In the genomic region with DNA sequence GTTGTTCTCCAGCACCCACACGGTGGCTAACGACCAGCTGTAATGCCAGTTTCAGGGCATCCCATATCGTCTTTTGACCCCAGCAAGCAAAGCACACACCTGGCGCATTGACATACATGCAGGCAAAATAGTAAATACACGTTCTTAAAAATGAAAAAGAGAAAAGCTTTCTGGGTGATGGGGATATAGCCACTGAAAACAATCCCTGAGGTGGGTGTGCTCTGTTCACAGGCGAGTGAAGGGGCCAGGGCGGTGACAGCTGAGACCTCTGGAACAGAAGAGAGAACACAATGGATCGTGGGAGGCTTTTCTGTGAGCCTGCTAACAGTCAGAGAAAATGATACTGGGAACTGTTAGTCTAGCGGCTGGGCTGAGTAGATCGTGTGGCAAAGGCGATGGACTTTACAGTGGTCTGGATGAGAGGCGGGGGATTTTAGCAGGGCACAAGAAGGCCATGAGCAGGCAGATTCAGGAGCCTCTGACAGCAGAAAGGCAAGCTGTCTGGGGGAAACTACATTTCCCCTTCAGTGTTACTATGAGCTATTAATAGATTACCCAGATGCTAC, we compare ENCODE assay signal across 32 mouse cellular contexts. TPM values are rescaled to one million over a fixed set of nuclear protein-coding genes. Genes with fewer than 3 reads are reported as not detected.
A peak's percentile ranks its signal among the peaks of the same experiment; 100 is the strongest.
DNase-seq lines count a peak whose midpoint lies in the region; ATAC-seq and TF ChIP-seq lines count a peak whose summit lies in the region.
"Had no signal": no experiment of that assay in that cellular context is flagged by ENCODE, and none has a peak within 500 bp of the region (broad histone marks: within the 10 kb centered on the region; RNA-seq: fewer than 3 reads in every experiment).

No protein-coding gene starts in this region.

- no peak for TF ChIP-seq POLR2A in CH12.LX (IDR thresholded peaks at IDR 0.05; ENCODE audit: low read depth, low read length)

- ATAC-seq in heart, embryonic 11.5 days (replicated peaks; ENCODE audit: insufficient number of reproducible peaks, low FRiP score, low TSS enrichment), result no peak
- no peak for ATAC-seq in hindbrain, embryonic 13.5 days (ENCODE audit: low FRiP score)
- no peak for ATAC-seq in hindbrain, embryonic 14.5 days (ENCODE audit: low FRiP score)
- ATAC-seq in kidney, postnatal 0 days (replicated peaks; ENCODE audit: low FRiP score, low read depth), result no peak
- ATAC-seq: CD4-positive, CD25-positive, alpha-beta regulatory T cell, adult 4 months; forebrain, embryonic 15.5 days; lung, postnatal 0 days had no signal

- 58% methylated on average over 12 of the region's 12 CpGs for WGBS in heart, embryonic 11.5 days (ENCODE audit: insufficient replicate concordance)
- 60% methylated on average over 12 of the region's 12 CpGs for WGBS in hindbrain, embryonic 13.5 days
- 61% methylated on average over 12 of the region's 12 CpGs for WGBS in hindbrain, embryonic 14.5 days
- WGBS in kidney, postnatal 0 days, result 41% methylated on average over 12 of the region's 12 CpGs

- H3K9ac ChIP-seq in heart, embryonic 11.5 days (ENCODE audit: low read depth, low read length), result 0 out of 2 replicates have a peak overlapping the region, but pooled peaks have one; percentile 18
- 0 out of 2 replicates have a peak overlapping the region, but pooled peaks have one; percentile 2 for H3K9ac ChIP-seq in hindbrain, embryonic 13.5 days
- H3K9ac ChIP-seq in hindbrain, embryonic 14.5 days, result no peak overlapping the region
- H3K9ac ChIP-seq in kidney, postnatal 0 days (ENCODE audit: low read depth, low read length), result no peak overlapping the region
- H3K9ac ChIP-seq in CH12.LX (ENCODE audit: insufficient read depth, low read depth), result no peak overlapping the region
- H3K9ac ChIP-seq: embryonic facial prominence, embryonic 13.5 days; forebrain, embryonic 15.5 days; limb, embryonic 12.5 days; liver, embryonic 13.5 days; midbrain, embryonic 12.5 days; neural tube, embryonic 12.5 days had no signal

- TF ChIP-seq RAD21 in CH12.LX (IDR thresholded peaks at IDR 0.05; ENCODE audit: low read depth, low read length), result no peak

- intact Hi-C loops in heart, postnatal 25 days (cut with DNase I), result no loop called here
- intact Hi-C loops in left cerebral cortex, postnatal 10 days (cut with DNase I), result no loop called here

- in situ Hi-C loops in CH12.LX (cut with MboI; ENCODE audit: low pct_ligation_motif_present, low pct_unique_long_range_greater_than_20kb, low sequenced_read_pairs), result no loop called here

- TF ChIP-seq CTCF in kidney, postnatal 0 days (IDR thresholded peaks at IDR 0.05; ENCODE audit: low read depth), result no peak
- no peak for TF ChIP-seq CTCF in CH12.LX (conservative IDR thresholded peaks at IDR 0.05 in 1 of 2, IDR thresholded peaks at IDR 0.05 in 1 of 2; ENCODE audit: low read depth in 2 of 2, low read length in 2 of 2)

- H3K27ac ChIP-seq in heart, embryonic 11.5 days (ENCODE audit: low read depth, low read length), result no peak overlapping the region
- no peak overlapping the region for H3K27ac ChIP-seq in hindbrain, embryonic 13.5 days
- no peak overlapping the region for H3K27ac ChIP-seq in hindbrain, embryonic 14.5 days
- no peak overlapping the region for H3K27ac ChIP-seq in kidney, postnatal 0 days
- no peak overlapping the region for H3K27ac ChIP-seq in CH12.LX (ENCODE audit: insufficient read depth, low read depth)
- H3K27ac ChIP-seq: embryonic facial prominence, embryonic 13.5 days; forebrain, embryonic 10.5 days; forebrain, embryonic 15.5 days; limb, embryonic 12.5 days; liver, embryonic 13.5 days; midbrain, embryonic 12.5 days; neural tube, embryonic 12.5 days; stomach, postnatal 0 days had no signal

- no peaks in the 10 kb centered on the region for H3K27me3 ChIP-seq in heart, embryonic 11.5 days (ENCODE audit: control insufficient read depth, insufficient read depth, low read length)
- no peaks in the 10 kb centered on the region for H3K27me3 ChIP-seq in hindbrain, embryonic 13.5 days
- no peaks in the 10 kb centered on the region for H3K27me3 ChIP-seq in hindbrain, embryonic 14.5 days (ENCODE audit: control insufficient read depth, insufficient read depth, low read length)
- no peaks in the 10 kb centered on the region for H3K27me3 ChIP-seq in kidney, postnatal 0 days (ENCODE audit: insufficient read depth, low read length)
- H3K27me3 ChIP-seq in CH12.LX (replicated peaks), result no peaks in the 10 kb centered on the region
- H3K27me3 ChIP-seq: embryonic facial prominence, embryonic 13.5 days; forebrain, embryonic 15.5 days; limb, embryonic 12.5 days; megakaryocyte, embryonic 14.5 days; midbrain, embryonic 12.5 days; neural tube, embryonic 12.5 days had no signal

- no peaks in the 10 kb centered on the region for H3K36me3 ChIP-seq in heart, embryonic 11.5 days (ENCODE audit: control insufficient read depth, insufficient read depth, low read length)
- no peaks in the 10 kb centered on the region for H3K36me3 ChIP-seq in hindbrain, embryonic 13.5 days
- H3K36me3 ChIP-seq in hindbrain, embryonic 14.5 days (replicated peaks; ENCODE audit: control insufficient read depth, insufficient read depth), result no peaks in the 10 kb centered on the region
- no peaks in the 10 kb centered on the region for H3K36me3 ChIP-seq in kidney, postnatal 0 days (ENCODE audit: insufficient read depth, low read length)
- no peaks in the 10 kb centered on the region for H3K36me3 ChIP-seq in CH12.LX (replicated peaks in 1 of 2; ENCODE audit: control insufficient read depth in 1 of 2, insufficient read depth in 1 of 2, low read length in 1 of 2)
- H3K36me3 ChIP-seq: embryonic facial prominence, embryonic 13.5 days; forebrain, embryonic 10.5 days; forebrain, embryonic 15.5 days; limb, embryonic 12.5 days; liver, embryonic 13.5 days; midbrain, embryonic 12.5 days; neural tube, embryonic 12.5 days had no signal

- H3K4me2 ChIP-seq in heart, embryonic 11.5 days, result no peak overlapping the region
- H3K4me2 ChIP-seq in hindbrain, embryonic 13.5 days, result no peak overlapping the region
- no peak overlapping the region for H3K4me2 ChIP-seq in hindbrain, embryonic 14.5 days (replicated peaks)
- peak overlapping the region; percentile 31 for H3K4me2 ChIP-seq in kidney, postnatal 0 days (ENCODE audit: low read length)
- peak overlapping the region; percentile 43 for H3K4me2 ChIP-seq in CH12.LX (ENCODE audit: insufficient read depth, low read depth, poor library complexity, severe bottlenecking)
- H3K4me2 ChIP-seq: embryonic facial prominence, embryonic 13.5 days; forebrain, embryonic 15.5 days; limb, embryonic 12.5 days; liver, embryonic 13.5 days; midbrain, embryonic 12.5 days; neural tube, embryonic 12.5 days had no signal

- H3K9me3 ChIP-seq in heart, embryonic 11.5 days (replicated peaks; ENCODE audit: control insufficient read depth, low read length), result no peaks in the 10 kb centered on the region
- H3K9me3 ChIP-seq in hindbrain, embryonic 13.5 days, result 0 out of 2 replicates have a peak, but pooled peaks cover 6% of the 10 kb centered on the region
- H3K9me3 ChIP-seq in hindbrain, embryonic 14.5 days (ENCODE audit: control insufficient read depth, low read length), result no peaks in the 10 kb centered on the region
- no peaks in the 10 kb centered on the region for H3K9me3 ChIP-seq in kidney, postnatal 0 days (replicated peaks; ENCODE audit: low read length)
- no peaks in the 10 kb centered on the region for H3K9me3 ChIP-seq in CH12.LX (replicated peaks; ENCODE audit: low read length)
- H3K9me3 ChIP-seq: embryonic facial prominence, embryonic 13.5 days; forebrain, embryonic 10.5 days; forebrain, embryonic 15.5 days; limb, embryonic 12.5 days; liver, embryonic 13.5 days; megakaryocyte, embryonic 14.5 days; neural tube, embryonic 12.5 days had no signal

- dilution Hi-C loops in CH12.LX (cut with MboI; ENCODE audit: extremely low pct_ligation_motif_present, extremely low pct_unique_long_range_greater_than_20kb, low sequenced_read_pairs), result no loop called here

- no peak for TF ChIP-seq EP300 in CH12.LX (IDR thresholded peaks at IDR 0.05; ENCODE audit: low read length)

- H3K4me1 ChIP-seq in heart, embryonic 11.5 days (ENCODE audit: control insufficient read depth, insufficient read depth, low read length), result no peaks in the 10 kb centered on the region
- H3K4me1 ChIP-seq in hindbrain, embryonic 13.5 days (replicated peaks), result no peaks in the 10 kb centered on the region
- H3K4me1 ChIP-seq in hindbrain, embryonic 14.5 days (replicated peaks; ENCODE audit: control insufficient read depth, insufficient read depth, low read length), result no peaks in the 10 kb centered on the region
- H3K4me1 ChIP-seq in kidney, postnatal 0 days (replicated peaks; ENCODE audit: insufficient read depth, low read length), result no peaks in the 10 kb centered on the region
- H3K4me1 ChIP-seq in CH12.LX (ENCODE audit: control insufficient read depth in 1 of 2, insufficient read depth in 2 of 2), result peaks cover 8 to 27% of the 10 kb centered on the region in 2 experiments; a peak in 3 of 4 replicates
- H3K4me1 ChIP-seq: embryonic facial prominence, embryonic 13.5 days; forebrain, embryonic 10.5 days; forebrain, embryonic 15.5 days; limb, embryonic 12.5 days; midbrain, embryonic 12.5 days; neural tube, embryonic 12.5 days had no signal

- DNase-seq in heart, postnatal 25 days (ENCODE audit: low spot score), result no peak
- DNase-seq in hindbrain, embryonic 14.5 days (ENCODE audit: low spot score), result no peak
- DNase-seq in kidney, postnatal 0 days (ENCODE audit: low spot score), result peak; percentile 77
- DNase-seq in kidney, adult 11 months, result no peak
- peak; percentile 22 for DNase-seq in CH12.LX (ENCODE audit: extremely low read depth)
- no peak for DNase-seq in left cerebral cortex, postnatal 10 days (ENCODE audit: extremely low spot score in 1 of 2, low spot score in 2 of 2)
- DNase-seq: adrenal gland, postnatal 25 days; cerebellum, adult 11-12 months; cerebellum, adult 9-11 months; embryo, embryonic 11 days; gastrocnemius, postnatal 25 days; kidney, adult 8-10 months; layer of hippocampus, adult 9-11 months; liver, embryonic 13.5 days; lung, adult 18-20 months; lung, postnatal 4 days; right cerebral cortex, postnatal 4 days; thymus, adult 18-20 months; thymus, postnatal 25 days had no signal

- no peaks in the 10 kb centered on the region for H3K79me2 ChIP-seq in CH12.LX (replicated peaks; ENCODE audit: control insufficient read depth, extremely low read depth, insufficient read depth, poor library complexity, severe bottlenecking)

- H3K4me3 ChIP-seq in heart, embryonic 11.5 days (ENCODE audit: low read depth, low read length), result no peak overlapping the region
- H3K4me3 ChIP-seq in hindbrain, embryonic 13.5 days, result no peak overlapping the region
- H3K4me3 ChIP-seq in hindbrain, embryonic 14.5 days (replicated peaks; ENCODE audit: low read length), result no peak overlapping the region
- no peak overlapping the region for H3K4me3 ChIP-seq in kidney, postnatal 0 days (replicated peaks; ENCODE audit: low read depth, low read length)
- H3K4me3 ChIP-seq in CH12.LX (replicated peaks in 1 of 3; ENCODE audit: low read depth in 2 of 3, low read length in 2 of 3, poor library complexity in 1 of 3), result no peak overlapping the region
- H3K4me3 ChIP-seq: embryonic facial prominence, embryonic 13.5 days; forebrain, embryonic 10.5 days; forebrain, embryonic 15.5 days; limb, embryonic 12.5 days; liver, embryonic 13.5 days; megakaryocyte, embryonic 14.5 days; midbrain, embryonic 12.5 days; myocyte; neural tube, embryonic 12.5 days had no signal

RNA-seq across cellular contexts. Expression of gene Vps45, which starts 14.7 kb away (rescaled TPM):
- polyA plus RNA-seq in heart, embryonic 11.5 days (2014; fragmentation: Nextera tagmentation; extraction: Ambion mirVana), result 20.4 and 23.9 TPM in 2 replicates
- 10 to 100 TPM; 20.5 to 26.0 TPM for total RNA-seq in heart, postnatal 25 days (2021)
- polyA plus RNA-seq in hindbrain, embryonic 13.5 days (2015; fragmentation: Nextera tagmentation; extraction: Ambion mirVana), result 62.9 and 64.0 TPM in 2 replicates
- 44.8 and 46.8 TPM in 2 replicates for polyA plus RNA-seq in hindbrain, embryonic 14.5 days (2014; fragmentation: Nextera tagmentation; extraction: Ambion mirVana)
- 38.1 and 41.9 TPM in 2 replicates for polyA plus RNA-seq in kidney, postnatal 0 days (2015; fragmentation: Nextera tagmentation; extraction: Ambion mirVana)
- 19.1 and 20.8 TPM in 2 replicates for total RNA-seq in CH12.LX (2012; rRNA removed)
- 16.8 and 19.6 TPM in 2 replicates for total RNA-seq in CH12.LX (2014; rRNA removed)
- polyA plus RNA-seq in CH12.LX (2012; ENCODE audit: insufficient read length, low read depth), result 14.5 and 16.2 TPM in 2 replicates
- 10 to 100 TPM; 41.2 to 46.4 TPM for total RNA-seq in left cerebral cortex, postnatal 10 days (2021)

RNA-seq across cellular contexts. Expression of gene Otud7b, which starts 31.3 kb away (rescaled TPM):
- 8.7 and 9.3 TPM in 2 replicates for polyA plus RNA-seq in heart, embryonic 11.5 days (2014; fragmentation: Nextera tagmentation; extraction: Ambion mirVana)
- total RNA-seq in heart, postnatal 25 days (2021), result 10 to 100 TPM; 52.2 to 54.5 TPM
- 11.0 and 13.6 TPM in 2 replicates for polyA plus RNA-seq in hindbrain, embryonic 13.5 days (2015; fragmentation: Nextera tagmentation; extraction: Ambion mirVana)
- 7.1 and 7.9 TPM in 2 replicates for polyA plus RNA-seq in hindbrain, embryonic 14.5 days (2014; fragmentation: Nextera tagmentation; extraction: Ambion mirVana)
- polyA plus RNA-seq in kidney, postnatal 0 days (2015; fragmentation: Nextera tagmentation; extraction: Ambion mirVana), result 20.7 and 21.8 TPM in 2 replicates
- total RNA-seq in CH12.LX (2012; rRNA removed), result 14.4 and 14.9 TPM in 2 replicates
- 10.9 and 12.3 TPM in 2 replicates for total RNA-seq in CH12.LX (2014; rRNA removed)
- polyA plus RNA-seq in CH12.LX (2012; ENCODE audit: insufficient read length, low read depth), result 17.7 and 18.7 TPM in 2 replicates
- total RNA-seq in left cerebral cortex, postnatal 10 days (2021), result 10 to 100 TPM; 13.4 to 17.6 TPM

Comparison
In these comparisons a context has a peak if more than half of its experiments do, and no peak if none do; other contexts are left out.
1. H3K9ac ChIP-seq: peak in heart, embryonic 11.5 days (single experiment) and hindbrain, embryonic 13.5 days (single experiment); none in hindbrain, embryonic 14.5 days (single experiment), kidney, postnatal 0 days (single experiment) and CH12.LX (single experiment).
2. DNase-seq: peak in kidney, postnatal 0 days (single experiment) and CH12.LX (single experiment); none in heart, postnatal 25 days (single experiment), hindbrain, embryonic 14.5 days (single experiment), kidney, adult 11 months (single experiment) and left cerebral cortex, postnatal 10 days (0 of 2).
3. H3K4me2 ChIP-seq: peak in kidney, postnatal 0 days (single experiment) and CH12.LX (single experiment); none in heart, embryonic 11.5 days (single experiment), hindbrain, embryonic 13.5 days (single experiment) and hindbrain, embryonic 14.5 days (single experiment).